Mouse (Mus musculus) G1E (cell line): ENCODE results near the gene Prss46.

Source experiments
- CTCF ChIP-seq: IDR thresholded peaks from 2 replicates; pipeline ENCODE4 v1.5.1; 2012; ENCODE audit warnings: low read depth, low read length, inconsistent platforms, mixed read lengths
- GATA1 ChIP-seq: IDR thresholded peaks from 2 replicates; pipeline ENCODE4 v1.6.1; 2012; ENCODE audit warnings: borderline replicate concordance, low read length, inconsistent platforms, mixed read lengths
- GATA2 ChIP-seq: IDR thresholded peaks from 2 replicates; pipeline ENCODE4 v1.6.1; 2012; ENCODE audit warnings: low read depth, low read length, inconsistent platforms, borderline replicate concordance
- POLR2AphosphoS5 ChIP-seq: IDR thresholded peaks from 2 replicates; pipeline ENCODE4 v1.6.1; 2012; ENCODE audit warnings: low read depth, low read length, inconsistent platforms; ENCODE audit not compliant: insufficient replicate concordance
- TAL1 ChIP-seq: conservative IDR thresholded peaks from 2 replicates; pipeline ENCODE4 v1.6.1; 2012; ENCODE audit warnings: low read depth, low read length, inconsistent platforms, mixed read lengths

- no peak for TF ChIP-seq CTCF
- TF ChIP-seq POLR2AphosphoS5: no peak
- TF ChIP-seq TAL1: no peak
- TF ChIP-seq GATA1: no peak
- no peak for TF ChIP-seq GATA2
Measured at GRCm38 (mm10) chr9:110879191-110879920, 35.0 kb downstream of the Prss46 start, which contains the start of gene Als2cl.
